Mouse (Mus musculus) fat pad, adult 2 months (tissue): ENCODE measurements around the gene Dnajb3.
A peak's percentile ranks its signal among the peaks of the same experiment; 100 is the strongest.
"Not testable (repeated sequence)": the region's sequence is repeated elsewhere in the genome, so short reads cannot be mapped to it uniquely, and the experiment has no call there.

ENCODE experiments used
- DNase-seq: peaks from one replicate; pipeline ENCODE4 v3.0.0-alpha.2; 2011; ENCODE audit warnings: low read depth, low spot score; ENCODE audit errors: extremely low read depth

Gene Dnajb3

GRCm38 (mm10) chr1:88232664-88233380 lies 27.2 kb upstream of the Dnajb3 start:
- no peak for DNase-seq

- DNase-seq, result no peak
These were observed 26.4 kb upstream of the Dnajb3 start for GRCm38 (mm10) chr1:88231803-88232499.

DNA sequence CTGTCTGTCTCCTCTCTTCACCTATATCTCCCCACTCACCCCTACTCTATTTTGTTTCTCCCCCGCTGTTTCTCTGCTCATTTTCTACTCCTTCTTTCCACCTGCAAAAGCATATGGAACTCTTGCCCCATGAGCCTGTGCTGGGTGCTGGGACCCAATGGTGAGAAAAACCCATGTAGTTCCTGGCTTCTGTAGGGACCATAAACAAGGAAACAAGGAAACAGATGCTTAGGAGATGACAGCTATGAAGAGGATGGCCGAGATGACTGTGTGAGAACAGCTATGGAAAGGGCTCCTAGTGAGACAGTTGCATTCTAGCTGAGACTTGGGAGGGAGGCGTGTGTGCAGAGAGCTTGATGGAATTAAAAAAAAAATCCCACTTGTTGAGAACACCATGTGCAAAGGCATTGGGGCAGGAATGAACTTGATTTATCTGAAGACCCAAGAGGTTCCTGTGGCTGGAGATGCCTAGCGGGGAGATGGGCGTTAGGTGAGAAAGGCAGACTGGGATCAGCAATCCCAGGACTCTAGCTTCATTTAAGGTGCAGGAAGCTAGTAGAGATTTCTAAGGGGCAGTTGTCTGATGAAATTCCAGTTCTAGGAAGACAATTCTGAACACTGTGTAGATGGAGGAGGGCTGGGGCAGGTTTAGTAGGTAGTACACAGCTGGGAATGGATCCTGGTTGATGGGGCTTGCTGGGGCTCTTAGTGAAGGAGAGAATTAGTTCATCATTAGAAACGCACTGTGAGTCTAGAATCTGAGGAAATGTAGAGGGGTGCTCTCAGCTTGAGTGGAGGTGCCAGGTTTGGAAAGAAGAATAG lies 25.6 kb upstream of the Dnajb3 start:
- no peak for DNase-seq

GRCm38 (mm10) chr1:88230421-88230820 lies 24.8 kb upstream of the Dnajb3 start:
- DNase-seq, result no peak

GRCm38 (mm10) chr1:88229986-88230385 lies 24.4 kb upstream of the Dnajb3 start:
- no peak for DNase-seq

DNA sequence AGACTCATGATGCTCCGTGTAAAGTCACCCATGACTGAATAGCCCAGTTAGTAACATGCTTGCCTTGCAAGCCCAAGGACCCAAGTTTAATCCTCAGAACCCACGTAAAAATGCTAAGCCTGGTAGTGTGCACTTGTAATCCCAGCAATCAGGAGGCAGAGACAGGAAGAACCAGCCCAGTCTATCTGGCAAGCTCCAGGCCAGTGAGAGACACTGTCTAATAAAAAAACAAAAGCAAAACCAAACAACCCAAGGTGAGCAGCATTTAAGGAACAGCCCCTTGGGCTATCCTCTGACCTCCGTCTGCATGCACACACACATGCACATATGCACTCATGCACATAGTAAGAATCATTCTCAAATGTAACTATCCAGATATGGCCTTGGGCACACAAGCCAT lies 24.0 kb upstream of the Dnajb3 start:
- no peak for DNase-seq

GRCm38 (mm10) chr1:88228121-88228520 lies 22.5 kb upstream of the Dnajb3 start:
- no peak for DNase-seq

- DNase-seq, result no peak
These were observed 21.9 kb upstream of the Dnajb3 start for GRCm38 (mm10) chr1:88227482-88227881.

DNA sequence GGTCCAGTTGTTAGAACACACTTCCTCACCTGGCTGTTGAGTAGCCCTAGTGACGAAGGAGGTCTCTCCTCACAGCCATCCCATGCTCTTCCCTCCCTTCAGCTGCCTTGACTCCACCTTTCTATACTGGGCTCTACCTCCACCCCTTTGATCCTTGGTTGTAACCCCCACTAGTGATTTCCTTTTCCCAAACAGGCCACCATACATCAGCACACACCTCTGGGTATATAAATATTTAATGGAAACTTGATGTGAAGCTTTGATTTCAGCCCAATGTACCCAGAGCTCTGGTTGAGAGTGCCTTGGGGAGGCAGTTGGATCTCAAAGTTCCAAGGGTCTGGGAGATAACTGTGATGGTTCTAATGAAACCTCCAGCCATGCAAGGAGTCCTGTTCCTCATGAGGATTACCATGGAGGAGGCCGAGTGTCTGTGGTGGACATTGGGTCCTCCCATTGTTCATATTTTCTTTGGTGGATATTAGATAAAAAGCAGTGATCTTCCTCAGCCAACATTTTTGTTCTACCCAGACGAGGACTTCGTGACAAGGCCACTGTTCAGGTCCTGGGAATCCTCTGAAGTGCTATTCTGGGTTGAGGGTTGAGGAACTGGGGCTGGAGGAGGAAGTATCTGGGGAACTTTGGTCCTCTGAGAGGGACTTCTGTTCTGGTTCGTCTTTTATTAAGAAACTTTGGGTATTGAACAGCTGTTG lies 21.2 kb upstream of the Dnajb3 start, which contains the start of gene Mroh2a:
Mroh2a (plus strand) TSS at position 317 of the 710 bp plus-strand sequence.
- DNase-seq, result no peak

DNA sequence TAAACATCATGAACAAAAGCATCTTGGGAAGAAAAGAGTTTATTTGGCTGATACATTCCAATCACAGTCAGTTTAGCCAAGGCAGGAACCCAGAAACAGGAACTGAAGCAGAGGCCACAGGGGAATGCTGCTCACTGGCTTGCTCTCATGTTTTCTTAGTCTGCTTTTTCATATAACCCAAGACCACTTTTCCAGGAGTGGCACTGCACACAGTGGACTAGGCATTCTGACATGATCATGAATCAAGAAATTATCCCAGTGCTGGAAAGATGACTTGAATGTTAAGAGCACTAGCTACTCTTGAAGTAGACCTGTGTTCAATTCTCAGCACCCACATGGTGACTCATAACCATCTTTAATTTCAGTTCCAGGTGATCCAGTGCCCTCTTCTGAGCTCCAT lies 20.2 kb upstream of the Dnajb3 start:
- DNase-seq, result no peak

DNA sequence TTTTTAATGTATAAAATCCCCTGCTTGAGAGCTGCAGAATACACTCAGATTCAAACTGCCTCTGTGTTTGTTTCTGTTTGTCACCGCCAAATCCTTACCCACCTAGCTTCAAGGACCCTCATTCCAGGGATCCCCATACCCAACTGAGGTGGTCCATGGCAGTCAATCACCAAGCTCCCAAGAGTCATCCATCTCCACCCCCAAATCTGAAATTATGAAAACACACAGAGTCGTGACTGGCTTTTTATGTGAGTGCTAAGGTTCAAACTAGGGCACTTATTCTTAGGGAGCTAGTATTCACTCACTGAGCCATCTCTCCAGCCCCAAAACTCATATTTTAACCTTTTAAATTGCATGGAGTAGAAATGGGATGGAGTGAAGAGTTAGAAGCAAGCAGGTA lies 19.7 kb upstream of the Dnajb3 start:
- not testable (repeated sequence) for DNase-seq

GRCm38 (mm10) chr1:88224029-88224776 lies 18.6 kb upstream of the Dnajb3 start:
- DNase-seq, result peak; percentile 99

GRCm38 (mm10) chr1:88223591-88223990 lies 18.0 kb upstream of the Dnajb3 start:
- DNase-seq, result no peak

DNA sequence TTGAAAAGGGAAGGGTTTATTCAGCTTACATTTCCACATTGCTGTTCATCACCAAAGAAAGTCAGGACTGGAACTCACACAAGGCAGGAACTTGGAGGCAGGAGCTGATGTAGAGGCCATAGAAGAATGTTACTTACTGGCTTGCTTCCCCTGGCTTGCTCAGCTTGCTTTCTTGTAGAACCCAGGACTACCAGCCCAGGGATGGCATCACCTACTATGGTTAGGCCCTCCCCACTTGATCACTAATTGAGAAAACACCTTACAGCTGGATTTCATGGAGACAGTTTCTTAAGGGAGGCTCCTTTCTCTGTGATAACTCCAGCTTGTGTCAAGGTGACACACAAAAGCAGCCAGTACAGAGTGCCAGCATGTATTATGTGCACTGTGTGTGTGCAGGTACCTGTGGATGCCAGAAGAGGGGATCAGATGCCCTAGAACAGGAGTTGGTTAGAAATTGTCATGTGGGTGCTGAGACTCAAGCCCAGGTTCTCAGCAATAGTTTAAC lies 17.5 kb upstream of the Dnajb3 start:
- DNase-seq, result not testable (repeated sequence)

DNA sequence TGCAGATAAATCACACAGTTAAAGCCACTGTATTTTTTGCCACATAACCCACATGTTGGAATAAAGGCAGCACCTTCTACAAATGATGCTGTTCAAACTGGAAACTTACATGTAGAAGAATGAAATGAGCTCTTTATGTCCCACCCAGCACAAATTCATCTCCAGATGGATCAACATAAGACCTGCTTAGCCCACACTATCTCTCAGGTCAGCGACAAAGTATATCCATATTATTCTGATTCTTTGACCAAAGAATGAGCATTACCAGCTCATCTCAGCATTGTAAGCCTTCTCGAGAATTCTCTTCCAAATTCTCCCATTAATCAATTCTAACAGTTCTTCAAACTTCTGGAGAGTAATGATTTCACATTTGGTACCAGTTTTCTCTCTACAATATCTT lies 16.6 kb upstream of the Dnajb3 start:
- DNase-seq, result no peak

DNA sequence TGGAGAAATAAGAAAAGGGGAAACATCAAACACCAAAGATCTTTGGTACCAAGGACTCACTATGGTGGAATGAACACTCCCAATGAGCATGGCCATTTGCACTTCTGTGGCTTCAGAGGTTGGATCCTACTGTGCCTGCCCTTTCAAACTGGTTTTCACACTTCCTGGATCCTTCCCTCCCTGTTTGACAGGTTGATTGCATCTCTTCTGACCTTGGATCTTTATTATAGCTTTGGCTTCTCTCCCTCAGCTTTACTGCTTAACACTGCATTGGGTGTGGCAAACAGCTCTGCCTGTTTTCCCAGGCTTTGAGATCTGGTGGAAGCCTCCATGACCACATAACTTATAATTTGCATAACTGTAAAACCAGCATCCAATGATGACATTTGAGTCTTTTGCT lies 14.8 kb upstream of the Dnajb3 start:
- DNase-seq, result peak; percentile 88

DNA sequence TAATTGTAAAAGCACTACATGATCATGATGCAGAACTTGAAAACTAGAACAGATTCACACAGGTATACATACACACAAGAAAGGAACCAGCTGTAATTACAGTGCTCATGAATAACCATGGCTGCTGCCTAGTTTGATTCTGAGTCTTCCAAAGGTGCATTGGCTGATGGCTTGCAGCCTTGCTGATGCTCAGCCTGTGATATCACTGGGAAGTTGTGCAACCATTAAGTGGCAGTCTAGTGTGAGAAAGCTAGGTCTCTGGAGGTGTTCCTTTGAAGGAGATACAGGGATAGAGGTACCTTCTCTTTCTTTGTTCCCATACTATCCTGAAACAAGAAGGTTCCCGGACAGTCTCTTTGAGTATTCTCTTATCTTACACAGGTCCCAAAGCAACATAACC lies 13.5 kb upstream of the Dnajb3 start:
- DNase-seq, result no peak

DNA sequence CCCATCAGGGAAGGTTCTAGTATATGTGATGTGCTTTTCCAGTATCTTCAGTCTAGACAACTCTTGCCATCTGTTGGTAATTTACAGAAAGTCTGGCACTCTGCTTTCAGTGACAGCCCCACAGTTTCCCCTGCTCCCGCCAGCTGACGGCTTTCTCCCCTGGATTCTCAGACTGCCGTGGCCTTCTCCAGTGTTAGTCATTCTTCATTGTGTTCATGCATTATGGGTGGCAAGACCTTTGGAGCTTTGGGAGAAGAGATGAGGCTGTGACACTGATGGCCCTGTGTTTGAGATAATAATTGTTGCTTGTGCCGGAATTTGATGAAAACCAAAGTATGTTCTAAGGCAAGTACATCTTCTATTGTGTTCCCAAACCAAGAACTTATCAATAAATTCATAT lies 13.0 kb upstream of the Dnajb3 start:
- no peak for DNase-seq

- no peak for DNase-seq
These were observed 12.5 kb upstream of the Dnajb3 start for GRCm38 (mm10) chr1:88218051-88218450.

DNA sequence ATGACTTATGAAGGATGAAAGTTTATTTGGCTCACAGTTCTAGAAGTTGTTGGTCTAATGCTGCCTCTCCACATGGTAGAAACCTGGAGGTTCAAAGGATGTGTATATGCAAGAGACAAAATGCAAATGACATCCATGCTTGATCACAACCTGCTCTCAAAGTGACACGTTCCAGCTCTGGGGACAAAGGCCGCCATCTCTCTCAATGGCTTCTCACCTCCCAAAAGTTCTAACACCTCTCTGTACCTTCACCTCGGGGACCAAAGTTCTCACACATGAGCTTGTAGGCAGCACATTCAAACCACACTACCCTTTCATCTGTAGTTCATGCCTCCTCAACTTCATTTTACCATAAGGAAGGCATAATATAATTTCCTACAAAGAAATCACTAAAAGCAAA lies 12.0 kb upstream of the Dnajb3 start:
- no peak for DNase-seq
